Mouse (Mus musculus): ENCODE data around the gene Runx1. TPM values are rescaled to one million over a fixed set of nuclear protein-coding genes. Genes with fewer than 3 reads are reported as not detected.

Gene Runx1
- polyA plus RNA-seq, 1 experiment from 2014 or later = 4.6 TPM

DNA sequence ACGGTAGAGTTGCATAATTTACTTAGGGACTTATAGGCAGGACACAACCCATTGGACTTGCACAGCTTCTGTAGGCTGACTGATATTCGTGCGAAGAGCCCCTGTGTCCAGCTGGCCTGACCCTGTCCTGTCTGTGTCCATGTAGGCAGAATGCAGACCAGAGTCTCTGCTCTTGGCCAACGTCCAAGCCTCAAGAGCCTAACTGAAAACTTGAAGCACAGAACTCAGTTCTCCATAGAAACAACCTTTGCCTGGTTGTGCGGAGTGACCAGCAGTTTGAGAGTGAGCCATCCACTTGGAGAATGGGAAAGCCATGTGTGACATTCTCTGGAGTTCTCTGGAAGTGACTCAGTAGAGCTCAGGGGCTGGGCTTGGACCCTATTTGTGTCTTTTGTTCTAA lies 149.3 kb downstream of the Runx1 start:
- H3K4me1 ChIP-seq (ENCODE audit: insufficient read depth) = no peaks in the 10 kb centered on the region
- ATAC-seq (no peak), DNase-seq (no peak)
- H3K27ac ChIP-seq (ENCODE audit: low read depth) = no peak overlapping the region
- H3K4me2 ChIP-seq (ENCODE audit: low read depth, low read length) = no peak overlapping the region
- 76% methylated on average over 5 of the region's 5 CpGs for WGBS (ENCODE audit: insufficient replicate concordance)
- no peaks in the 10 kb centered on the region for H3K9me3 ChIP-seq (ENCODE audit: low read length)
- 0 out of 2 replicates have a peak, but pooled peaks cover 3% of the 10 kb centered on the region for H3K36me3 ChIP-seq (replicated peaks; ENCODE audit: insufficient read depth, low read length)
- H3K9ac ChIP-seq (replicated peaks) = no peak overlapping the region
- TF ChIP-seq CTCF (IDR thresholded peaks at IDR 0.05; ENCODE audit: low read depth) (no peak), EP300 (IDR thresholded peaks at IDR 0.05; ENCODE audit: low read depth) (no peak)
- H3K27me3 ChIP-seq (ENCODE audit: insufficient read depth, low read length) = no peaks in the 10 kb centered on the region
- H3K4me3 ChIP-seq (ENCODE audit: low read depth, low read length) = no peak overlapping the region

DNA sequence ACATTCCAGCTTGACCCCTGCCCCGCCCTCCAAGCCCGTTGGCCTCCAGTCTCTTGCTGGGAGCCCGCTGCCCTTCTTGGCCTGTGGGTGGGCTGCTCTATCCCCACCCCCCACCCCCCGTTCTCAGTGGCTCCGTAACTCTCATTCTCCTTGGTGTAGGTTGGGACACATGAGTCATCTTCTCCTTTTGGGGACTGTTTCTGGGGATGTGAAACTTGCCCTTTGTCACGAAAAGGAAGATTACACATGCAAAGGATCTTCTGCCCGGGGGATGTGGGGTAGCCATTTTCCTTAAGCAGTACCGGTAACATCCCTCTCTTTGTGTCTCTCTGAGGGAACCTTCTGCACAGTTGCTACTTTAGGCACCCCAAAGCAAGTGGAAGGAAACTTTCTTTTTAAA lies 150.3 kb downstream of the Runx1 start:
- no peak for TF ChIP-seq CTCF (IDR thresholded peaks at IDR 0.05; ENCODE audit: low read depth)
- no peak for TF ChIP-seq EP300 (IDR thresholded peaks at IDR 0.05; ENCODE audit: low read depth)
- Histone ChIP-seq H3K4me2 (ENCODE audit: low read depth, low read length) (no peak overlapping the region), H3K4me1 (ENCODE audit: insufficient read depth) (no peaks in the 10 kb centered on the region), H3K9ac (replicated peaks) (no peak overlapping the region), H3K36me3 (replicated peaks; ENCODE audit: insufficient read depth, low read length) (0 out of 2 replicates have a peak, but pooled peaks cover 3% of the 10 kb centered on the region), H3K9me3 (ENCODE audit: low read length) (no peaks in the 10 kb centered on the region), H3K27ac (ENCODE audit: low read depth) (0 out of 2 replicates have a peak overlapping the region, but pooled peaks have one; percentile 12), H3K4me3 (ENCODE audit: low read depth, low read length) (no peak overlapping the region), H3K27me3 (ENCODE audit: insufficient read depth, low read length) (no peaks in the 10 kb centered on the region)
- ATAC-seq = no peak; the same call in 1 of the 2 replicates
- 77% methylated on average over 8 of the region's 8 CpGs for WGBS (ENCODE audit: insufficient replicate concordance)
- no peak for DNase-seq

DNA sequence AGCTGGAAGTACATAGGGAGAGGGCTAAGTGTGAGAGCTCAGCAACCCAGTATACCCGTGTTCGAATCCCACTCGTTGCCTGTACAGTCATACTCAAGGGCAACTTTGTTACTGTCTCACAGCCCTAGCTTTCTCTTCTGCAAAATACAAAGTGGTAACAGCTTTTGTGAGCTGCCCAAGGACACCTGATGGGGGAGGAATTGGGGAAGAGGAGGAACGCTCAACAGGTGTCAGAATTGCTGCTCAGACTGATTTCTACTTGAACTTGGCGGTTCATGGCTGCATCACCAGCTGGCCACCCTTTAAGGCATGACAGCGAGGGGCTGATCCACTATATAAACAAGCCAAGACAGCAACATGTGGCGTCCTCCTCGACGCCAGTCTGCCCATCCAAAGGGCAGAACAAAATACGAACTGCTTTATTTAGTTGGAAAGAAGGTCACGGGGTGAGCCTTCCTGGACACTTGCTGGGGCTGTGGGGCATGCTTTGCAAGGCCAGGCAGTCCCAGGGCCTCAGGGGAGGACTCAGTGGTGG lies 151.0 kb downstream of the Runx1 start:
- 81% methylated on average over 11 of the region's 11 CpGs for WGBS (ENCODE audit: insufficient replicate concordance)
- Histone ChIP-seq H3K27ac (ENCODE audit: low read depth) (peak overlapping the region; percentile 12; the same call in 1 of the 2 replicates), H3K9ac (replicated peaks) (no peak overlapping the region), H3K9me3 (ENCODE audit: low read length) (no peaks in the 10 kb centered on the region), H3K4me2 (ENCODE audit: low read depth, low read length) (no peak overlapping the region), H3K4me1 (ENCODE audit: insufficient read depth) (no peaks in the 10 kb centered on the region), H3K4me3 (ENCODE audit: low read depth, low read length) (no peak overlapping the region), H3K36me3 (replicated peaks; ENCODE audit: insufficient read depth, low read length) (0 out of 2 replicates have a peak, but pooled peaks cover 3% of the 10 kb centered on the region), H3K27me3 (ENCODE audit: insufficient read depth, low read length) (no peaks in the 10 kb centered on the region)
- ATAC-seq = no peak
- DNase-seq = no peak
- TF ChIP-seq EP300 (IDR thresholded peaks at IDR 0.05; ENCODE audit: low read depth) (no peak), CTCF (IDR thresholded peaks at IDR 0.05; ENCODE audit: low read depth) (no peak)

DNA sequence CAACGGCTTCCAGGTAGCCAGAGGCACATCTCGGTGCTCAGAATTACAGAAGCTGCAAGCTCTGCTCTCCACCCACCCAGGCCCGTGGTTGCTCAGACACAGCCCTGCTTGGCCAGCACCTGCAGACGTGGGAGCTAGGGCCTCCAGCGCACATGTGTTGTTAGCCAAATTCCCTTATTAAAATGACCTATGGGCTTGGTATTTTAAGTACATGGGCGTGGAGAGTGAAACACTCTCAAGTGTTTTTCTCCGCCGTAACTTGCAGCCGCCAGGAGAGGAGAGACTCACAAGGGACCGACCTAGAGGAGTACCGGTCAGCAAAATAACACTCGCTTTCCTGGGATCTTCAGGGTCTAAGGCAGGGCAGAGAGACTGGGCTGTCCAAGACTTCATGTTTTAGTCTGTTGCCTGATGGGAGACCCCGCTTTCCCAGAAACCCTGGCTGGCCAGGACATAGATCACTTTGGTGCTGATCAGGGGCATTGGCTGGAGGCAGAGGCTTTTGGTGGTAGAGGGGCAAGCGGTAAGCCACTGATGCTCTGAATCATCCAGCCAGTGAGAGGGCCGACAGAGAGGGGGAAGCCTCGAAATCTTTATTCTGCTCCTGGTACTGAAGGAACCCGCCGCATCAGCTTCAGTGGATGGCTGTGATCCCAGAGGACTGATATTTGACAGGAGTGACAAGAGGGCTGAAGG lies 151.7 kb downstream of the Runx1 start:
- 83% methylated on average over 18 of the region's 18 CpGs for WGBS (ENCODE audit: insufficient replicate concordance)
- Histone ChIP-seq H3K4me1 (ENCODE audit: insufficient read depth) (no peaks in the 10 kb centered on the region), H3K36me3 (replicated peaks; ENCODE audit: insufficient read depth, low read length) (0 out of 2 replicates have a peak, but pooled peaks cover 3% of the 10 kb centered on the region), H3K27me3 (ENCODE audit: insufficient read depth, low read length) (no peaks in the 10 kb centered on the region), H3K4me3 (ENCODE audit: low read depth, low read length) (no peak overlapping the region), H3K27ac (ENCODE audit: low read depth) (no peak overlapping the region), H3K4me2 (ENCODE audit: low read depth, low read length) (no peak overlapping the region), H3K9ac (replicated peaks) (no peak overlapping the region), H3K9me3 (ENCODE audit: low read length) (no peaks in the 10 kb centered on the region)
- no peak for ATAC-seq
- DNase-seq = no peak
- TF ChIP-seq EP300 (IDR thresholded peaks at IDR 0.05; ENCODE audit: low read depth) = no peak
- TF ChIP-seq CTCF (IDR thresholded peaks at IDR 0.05; ENCODE audit: low read depth) = no peak

DNA sequence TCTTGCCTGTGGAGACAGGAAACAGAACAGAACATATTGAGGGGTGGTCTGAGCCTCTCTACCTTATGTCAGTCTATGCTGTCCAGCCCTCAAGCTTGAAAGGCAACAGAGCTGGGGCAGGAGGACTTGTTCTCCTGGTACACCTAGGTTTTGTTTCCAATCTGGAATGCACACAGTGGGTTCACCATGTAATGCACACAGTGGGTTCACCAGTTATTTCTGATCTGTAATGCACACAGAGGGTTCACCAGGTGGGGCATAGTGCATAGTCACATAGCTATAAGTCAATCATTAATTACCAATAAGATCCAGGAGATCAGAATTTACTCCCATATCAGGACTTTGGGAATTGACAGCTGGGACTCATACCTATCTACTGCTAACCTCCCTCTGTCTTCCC lies 157.1 kb downstream of the Runx1 start:
- no peak for ATAC-seq
- H3K9me3 ChIP-seq (ENCODE audit: low read length) = no peaks in the 10 kb centered on the region

DNA sequence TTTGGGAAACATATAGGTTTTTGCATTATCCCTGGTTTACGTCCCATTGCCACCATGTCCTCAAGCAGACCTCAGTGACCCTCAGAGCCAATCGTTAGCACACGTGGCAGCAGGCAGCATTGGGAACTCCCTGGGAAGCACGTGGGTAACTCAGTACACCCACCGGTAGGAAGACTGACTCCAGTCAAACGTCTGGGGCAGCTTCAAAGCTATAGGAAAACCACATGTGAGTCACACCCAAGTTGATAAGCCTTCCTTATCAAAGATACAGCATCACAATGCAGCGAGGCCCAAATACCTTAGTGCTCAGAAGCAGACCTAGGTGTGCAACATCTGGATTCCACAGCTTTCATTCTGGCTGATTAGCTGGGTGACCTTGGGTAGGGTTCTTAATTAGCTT lies 164.2 kb downstream of the Runx1 start:
- Histone ChIP-seq H3K4me2 (ENCODE audit: low read depth, low read length) (no peak overlapping the region), H3K27me3 (ENCODE audit: insufficient read depth, low read length) (no peaks in the 10 kb centered on the region), H3K4me3 (ENCODE audit: low read depth, low read length) (no peak overlapping the region), H3K9me3 (ENCODE audit: low read length) (no peaks in the 10 kb centered on the region), H3K9ac (replicated peaks) (no peak overlapping the region), H3K36me3 (replicated peaks; ENCODE audit: insufficient read depth, low read length) (peaks cover 6% of the 10 kb centered on the region; the same call in 1 of the 2 replicates), H3K4me1 (ENCODE audit: insufficient read depth) (no peaks in the 10 kb centered on the region), H3K27ac (ENCODE audit: low read depth) (no peak overlapping the region)
- DNase-seq = no peak
- ATAC-seq = no peak
- 58% methylated on average over 7 of the region's 7 CpGs for WGBS (ENCODE audit: insufficient replicate concordance)
- TF ChIP-seq EP300 (IDR thresholded peaks at IDR 0.05; ENCODE audit: low read depth) = no peak
- no peak for TF ChIP-seq CTCF (IDR thresholded peaks at IDR 0.05; ENCODE audit: low read depth)

More for the DNA sequence above, 157.1 kb downstream of the Runx1 start:
- Histone ChIP-seq H3K4me1 (ENCODE audit: insufficient read depth) (no peaks in the 10 kb centered on the region), H3K4me3 (ENCODE audit: low read depth, low read length) (no peak overlapping the region), H3K27me3 (ENCODE audit: insufficient read depth, low read length) (no peaks in the 10 kb centered on the region), H3K4me2 (ENCODE audit: low read depth, low read length) (no peak overlapping the region), H3K27ac (ENCODE audit: low read depth) (no peak overlapping the region), H3K9ac (replicated peaks) (no peak overlapping the region), H3K36me3 (replicated peaks; ENCODE audit: insufficient read depth, low read length) (peaks cover 13% of the 10 kb centered on the region; the same call in 1 of the 2 replicates)
- TF ChIP-seq CTCF (IDR thresholded peaks at IDR 0.05; ENCODE audit: low read depth) = no peak
- no peak for DNase-seq

Measured in liver, postnatal 0 days (tissue).